Mouse (Mus musculus) E14TG2a.4 (cell line): ENCODE results near the gene Elmo1.

ENCODE experiments used
- CTCF ChIP-seq: conservative IDR thresholded peaks from 2 replicates; pipeline ENCODE4 v1.5.1; 2014; ENCODE audit warnings: low read length
- NANOG ChIP-seq: IDR thresholded peaks from 2 replicates; pipeline ENCODE4 v1.6.1; 2014; ENCODE audit warnings: borderline replicate concordance, low read length, mixed read lengths
- POU5F1 ChIP-seq: IDR thresholded peaks from 2 replicates; pipeline ENCODE4 v1.6.1; 2014; ENCODE audit warnings: low read length, borderline replicate concordance

- TF ChIP-seq CTCF (no peak), POU5F1 (no peak), NANOG (no peak)
Measured at GRCm38 (mm10) chr13:20238743-20239142, 148.3 kb downstream of the Elmo1 start.
